Mouse (Mus musculus): ENCODE results near the gene Plk5. TPM values are rescaled to one million over a fixed set of nuclear protein-coding genes. Genes with fewer than 3 reads are reported as not detected.

Plk5 gene
- not detected for polyA plus RNA-seq (2014; fragmentation: Illumina TruSeq; extraction: RNeasy Lipid Tissue Mini Kit (QIAGEN cat#74804); ENCODE audit: low read depth, low replicate concordance)

GRCm38 (mm10) chr10:80356001-80356682, at the start of gene Plk5:
Gene Plk5, plus strand, starts transcription at chr10:80356459.

GRCm38 (mm10) chr10:80320340-80320760, 35.9 kb upstream of the Plk5 start, which contains the start of gene 2310011J03Rik:
Gene 2310011J03Rik, minus strand, starts transcription at chr10:80320537.

GRCm38 (mm10) chr10:80329273-80330081, 26.8 kb upstream of the Plk5 start, which contains the start of the genes Pcsk4 and Reep6:
Gene Pcsk4, minus strand, starts transcription at chr10:80329498.
Gene Reep6, plus strand, starts transcription at chr10:80329953.

GRCm38 (mm10) chr10:80348244-80348781, 7.9 kb upstream of the Plk5 start, which contains the start of gene Adamtsl5:
Gene Adamtsl5, minus strand, starts transcription at chr10:80348412.

GRCm38 (mm10) chr10:80387522-80387959, 31.3 kb downstream of the Plk5 start, which contains the start of gene Mex3d:
Gene Mex3d, minus strand, starts transcription at chr10:80387659.

GRCm38 (mm10) chr10:80399191-80399972, 43.1 kb downstream of the Plk5 start, which contains the start of gene Mbd3:
Gene Mbd3, minus strand, starts transcription at chr10:80399550.

GRCm38 (mm10) chr10:80406684-80407501, 50.6 kb downstream of the Plk5 start, which contains the start of gene Uqcr11:
Gene Uqcr11, minus strand, starts transcription at chr10:80406830.

Other genes with a start within 250 kb of the Plk5 start
- gene Stk11, start 240.7 kb upstream of the Plk5 start, polyA plus RNA-seq (2014; fragmentation: Illumina TruSeq; extraction: RNeasy Lipid Tissue Mini Kit (QIAGEN cat#74804); ENCODE audit: low read depth, low replicate concordance): 6.7 TPM
- 0.50 TPM for gene Atp5d, start 217.8 kb upstream of the Plk5 start, polyA plus RNA-seq (2014; fragmentation: Illumina TruSeq; extraction: RNeasy Lipid Tissue Mini Kit (QIAGEN cat#74804); ENCODE audit: low read depth, low replicate concordance)
- gene Cbarp, start 215.6 kb upstream of the Plk5 start, polyA plus RNA-seq (2014; fragmentation: Illumina TruSeq; extraction: RNeasy Lipid Tissue Mini Kit (QIAGEN cat#74804); ENCODE audit: low read depth, low replicate concordance): not detected
- 13.1 TPM for gene Midn, start 208.2 kb upstream of the Plk5 start, polyA plus RNA-seq (2014; fragmentation: Illumina TruSeq; extraction: RNeasy Lipid Tissue Mini Kit (QIAGEN cat#74804); ENCODE audit: low read depth, low replicate concordance)
- 23.0 TPM for gene Cirbp, start 190.5 kb upstream of the Plk5 start, polyA plus RNA-seq (2014; fragmentation: Illumina TruSeq; extraction: RNeasy Lipid Tissue Mini Kit (QIAGEN cat#74804); ENCODE audit: low read depth, low replicate concordance)
- not detected for gene 1600002K03Rik, start 183.5 kb upstream of the Plk5 start, polyA plus RNA-seq (2014; fragmentation: Illumina TruSeq; extraction: RNeasy Lipid Tissue Mini Kit (QIAGEN cat#74804); ENCODE audit: low read depth, low replicate concordance)
- gene Efna2, start 177.0 kb upstream of the Plk5 start, polyA plus RNA-seq (2014; fragmentation: Illumina TruSeq; extraction: RNeasy Lipid Tissue Mini Kit (QIAGEN cat#74804); ENCODE audit: low read depth, low replicate concordance): 0.79 TPM
- 4.9 TPM for gene Mum1, start 130.0 kb upstream of the Plk5 start, polyA plus RNA-seq (2014; fragmentation: Illumina TruSeq; extraction: RNeasy Lipid Tissue Mini Kit (QIAGEN cat#74804); ENCODE audit: low read depth, low replicate concordance)
- 12.8 TPM for gene Ndufs7, start 107.3 kb upstream of the Plk5 start, polyA plus RNA-seq (2014; fragmentation: Illumina TruSeq; extraction: RNeasy Lipid Tissue Mini Kit (QIAGEN cat#74804); ENCODE audit: low read depth, low replicate concordance)
- not detected for gene Gamt, start 95.4 kb upstream of the Plk5 start, polyA plus RNA-seq (2014; fragmentation: Illumina TruSeq; extraction: RNeasy Lipid Tissue Mini Kit (QIAGEN cat#74804); ENCODE audit: low read depth, low replicate concordance)
- gene Dazap1, start 95.0 kb upstream of the Plk5 start, polyA plus RNA-seq (2014; fragmentation: Illumina TruSeq; extraction: RNeasy Lipid Tissue Mini Kit (QIAGEN cat#74804); ENCODE audit: low read depth, low replicate concordance): 27.3 TPM
- 2.1 TPM for gene Rps15, start 64.0 kb upstream of the Plk5 start, polyA plus RNA-seq (2014; fragmentation: Illumina TruSeq; extraction: RNeasy Lipid Tissue Mini Kit (QIAGEN cat#74804); ENCODE audit: low read depth, low replicate concordance)
- gene Apc2, start 60.5 kb upstream of the Plk5 start, polyA plus RNA-seq (2014; fragmentation: Illumina TruSeq; extraction: RNeasy Lipid Tissue Mini Kit (QIAGEN cat#74804); ENCODE audit: low read depth, low replicate concordance): not detected
- 0.98 TPM for gene 2310011J03Rik, start 35.9 kb upstream of the Plk5 start, polyA plus RNA-seq (2014; fragmentation: Illumina TruSeq; extraction: RNeasy Lipid Tissue Mini Kit (QIAGEN cat#74804); ENCODE audit: low read depth, low replicate concordance)
- gene Pcsk4, start 27.0 kb upstream of the Plk5 start, polyA plus RNA-seq (2014; fragmentation: Illumina TruSeq; extraction: RNeasy Lipid Tissue Mini Kit (QIAGEN cat#74804); ENCODE audit: low read depth, low replicate concordance): not detected
- 0.88 TPM for gene Reep6, start 26.5 kb upstream of the Plk5 start, polyA plus RNA-seq (2014; fragmentation: Illumina TruSeq; extraction: RNeasy Lipid Tissue Mini Kit (QIAGEN cat#74804); ENCODE audit: low read depth, low replicate concordance)
- 0.57 TPM for gene Adamtsl5, start 8.0 kb upstream of the Plk5 start, polyA plus RNA-seq (2014; fragmentation: Illumina TruSeq; extraction: RNeasy Lipid Tissue Mini Kit (QIAGEN cat#74804); ENCODE audit: low read depth, low replicate concordance)
- gene Mex3d, start 31.2 kb downstream of the Plk5 start, polyA plus RNA-seq (2014; fragmentation: Illumina TruSeq; extraction: RNeasy Lipid Tissue Mini Kit (QIAGEN cat#74804); ENCODE audit: low read depth, low replicate concordance): 6.1 TPM
- gene Mbd3, start 43.1 kb downstream of the Plk5 start, polyA plus RNA-seq (2014; fragmentation: Illumina TruSeq; extraction: RNeasy Lipid Tissue Mini Kit (QIAGEN cat#74804); ENCODE audit: low read depth, low replicate concordance): not detected
- gene Uqcr11, start 50.4 kb downstream of the Plk5 start, polyA plus RNA-seq (2014; fragmentation: Illumina TruSeq; extraction: RNeasy Lipid Tissue Mini Kit (QIAGEN cat#74804); ENCODE audit: low read depth, low replicate concordance): not detected
- 3.2 TPM for gene Tcf3, start 77.2 kb downstream of the Plk5 start, polyA plus RNA-seq (2014; fragmentation: Illumina TruSeq; extraction: RNeasy Lipid Tissue Mini Kit (QIAGEN cat#74804); ENCODE audit: low read depth, low replicate concordance)
- gene Onecut3, start 138.4 kb downstream of the Plk5 start, polyA plus RNA-seq (2014; fragmentation: Illumina TruSeq; extraction: RNeasy Lipid Tissue Mini Kit (QIAGEN cat#74804); ENCODE audit: low read depth, low replicate concordance): not detected
- gene Atp8b3, start 182.7 kb downstream of the Plk5 start, polyA plus RNA-seq (2014; fragmentation: Illumina TruSeq; extraction: RNeasy Lipid Tissue Mini Kit (QIAGEN cat#74804); ENCODE audit: low read depth, low replicate concordance): not detected
- 0.66 TPM for gene Rexo1, start 205.1 kb downstream of the Plk5 start, polyA plus RNA-seq (2014; fragmentation: Illumina TruSeq; extraction: RNeasy Lipid Tissue Mini Kit (QIAGEN cat#74804); ENCODE audit: low read depth, low replicate concordance)
- gene Klf16, start 220.9 kb downstream of the Plk5 start, polyA plus RNA-seq (2014; fragmentation: Illumina TruSeq; extraction: RNeasy Lipid Tissue Mini Kit (QIAGEN cat#74804); ENCODE audit: low read depth, low replicate concordance): 2.7 TPM
- not detected for gene Abhd17a, start 233.9 kb downstream of the Plk5 start, polyA plus RNA-seq (2014; fragmentation: Illumina TruSeq; extraction: RNeasy Lipid Tissue Mini Kit (QIAGEN cat#74804); ENCODE audit: low read depth, low replicate concordance)
- 1.9 TPM for gene Scamp4, start 246.4 kb downstream of the Plk5 start, polyA plus RNA-seq (2014; fragmentation: Illumina TruSeq; extraction: RNeasy Lipid Tissue Mini Kit (QIAGEN cat#74804); ENCODE audit: low read depth, low replicate concordance)
- gene Adat3, start 246.4 kb downstream of the Plk5 start, polyA plus RNA-seq (2014; fragmentation: Illumina TruSeq; extraction: RNeasy Lipid Tissue Mini Kit (QIAGEN cat#74804); ENCODE audit: low read depth, low replicate concordance): not detected
- gene Gm49322, start 249.6 kb downstream of the Plk5 start, polyA plus RNA-seq (2014; fragmentation: Illumina TruSeq; extraction: RNeasy Lipid Tissue Mini Kit (QIAGEN cat#74804); ENCODE audit: low read depth, low replicate concordance): not detected